Mouse (Mus musculus) heart, postnatal 0 days (tissue): ENCODE measurements around the gene Ing4. TPM values are rescaled to one million over a fixed set of nuclear protein-coding genes. Genes with fewer than 3 reads are reported as not detected.
A peak's percentile ranks its signal among the peaks of the same experiment; 100 is the strongest.
"Not testable (repeated sequence)": the region's sequence is repeated elsewhere in the genome, so short reads cannot be mapped to it uniquely, and the experiment has no call there.

Experiments used
- ATAC-seq: fragments of 200-750 bp; cut with Nextera tagmentation; 2 replicates; pipeline ENCODE4 v1.8.0; 2017; ENCODE audit warnings: low read depth, moderate number of reproducible peaks, moderate library complexity; ENCODE audit not compliant: insufficient read depth
- DNase-seq: peaks from one replicate; pipeline ENCODE4 v3.0.0-alpha.2; 2016; ENCODE audit warnings: low spot score
- H3K27ac ChIP-seq: fragments of 300-500 bp; sonication (generic); 2 replicates; pipeline ENCODE4 v1.5.1; 2014; ENCODE audit warnings: low read depth, mild to moderate bottlenecking
- H3K27me3 ChIP-seq: fragments of 300-500 bp; sonication (generic); 2 replicates; pipeline ENCODE4 v1.6.1; 2014; ENCODE audit warnings: low read length, mixed read lengths; ENCODE audit not compliant: control insufficient read depth, insufficient read depth
- H3K36me3 ChIP-seq: fragments of 300-500 bp; sonication (generic); replicated peaks from 2 replicates; pipeline ENCODE4 v1.6.1; 2014; ENCODE audit warnings: low read length, mixed read lengths; ENCODE audit not compliant: control insufficient read depth, insufficient read depth
- H3K4me1 ChIP-seq: fragments of 300-500 bp; sonication (generic); 2 replicates; pipeline ENCODE4 v1.6.1; 2014; ENCODE audit warnings: antibody characterized with exemption; ENCODE audit not compliant: control insufficient read depth, insufficient read depth
- H3K4me2 ChIP-seq: fragments of 300-500 bp; sonication (generic); 2 replicates; pipeline ENCODE4 v1.6.1; 2014; ENCODE audit warnings: low read depth, mild to moderate bottlenecking, low read length, moderate library complexity
- H3K4me3 ChIP-seq: fragments of 300-500 bp; sonication (generic); 2 replicates; pipeline ENCODE4 v1.5.1; 2014; ENCODE audit warnings: low read depth, low read length
- H3K9ac ChIP-seq: fragments of 300-500 bp; sonication (generic); replicated peaks from 2 replicates; pipeline ENCODE4 v1.6.1; 2014; ENCODE audit warnings: low read depth, low read length, mixed read lengths
- H3K9me3 ChIP-seq: fragments of 300-500 bp; sonication (generic); replicated peaks from 2 replicates; pipeline ENCODE4 v1.6.1; 2016; ENCODE audit warnings: low read length; ENCODE audit not compliant: control insufficient read depth
- CTCF ChIP-seq: IDR thresholded peaks from 2 replicates; pipeline ENCODE4 v1.5.1; 2016; ENCODE audit warnings: antibody characterized with exemption, control low read depth, low read depth
- EP300 ChIP-seq: IDR thresholded peaks from 2 replicates; pipeline ENCODE4 v1.6.1; 2016; ENCODE audit warnings: antibody characterized with exemption, low read depth
- WGBS: fragments of 180-500 bp; shearing (Covaris S2); extraction: QIAGEN DNeasy Blood & Tissue Kit; methylation state at CpG from one replicate; pipeline ENCODE4 v1.1.7; 2014; 5-methylcytosine and 5-hydroxymethylcytosine counted together
- polyA plus RNA-seq: library from polyadenylated mRNA; unstranded; fragments of >200 nt; fragmentation: Nextera tagmentation; extraction: Ambion mirVana; gene quantifications from 2 replicates; pipeline ENCODE4 v1.2.1, GENCODE M21; 2015
- total RNA-seq: library from RNA; depleted of rRNA; stranded (reverse); fragments of >200 nt; gene quantifications from 2 replicates; pipeline ENCODE4 v1.2.3, GENCODE M21; 2014; ENCODE audit warnings: low replicate concordance

The Ing4 gene
- total and polyA plus RNA-seq, 2 experiments from 2014 or later = 41.9 to 54.1 TPM

GRCm38 (mm10) chr6:125017682-125018081 is 21.9 kb upstream of the Ing4 start:
- Histone ChIP-seq H3K4me2 (no peak overlapping the region), H3K9ac (no peak overlapping the region), H3K36me3 (peaks cover 70% of the 10 kb centered on the region), H3K27me3 (no peaks in the 10 kb centered on the region), H3K4me1 (no peaks in the 10 kb centered on the region), H3K9me3 (no peaks in the 10 kb centered on the region), H3K4me3 (no peak overlapping the region), H3K27ac (no peak overlapping the region)
- TF ChIP-seq CTCF (no peak), EP300 (no peak)
- ATAC-seq (no peak), DNase-seq (no peak)
- 96% methylated on average over 3 of the region's 3 CpGs for WGBS

GRCm38 (mm10) chr6:125030532-125030931 is 9.0 kb upstream of the Ing4 start:
- H3K27ac ChIP-seq, H3K4me3 ChIP-seq, ATAC-seq, H3K4me1 ChIP-seq, H3K9ac ChIP-seq, H3K4me2 ChIP-seq, DNase-seq, H3K9me3 ChIP-seq, H3K27me3 ChIP-seq: not testable (repeated sequence)
- WGBS = 35% methylated on average over 7 of the region's 9 CpGs
- peak; percentile 98 for TF ChIP-seq CTCF
- H3K36me3 ChIP-seq = peaks cover 69% of the 10 kb centered on the region

- 85% methylated on average over 16 of the region's 16 CpGs for WGBS
- no peak for ATAC-seq
- no peak for TF ChIP-seq CTCF
- H3K27ac ChIP-seq = no peak overlapping the region
- H3K4me3 ChIP-seq = no peak overlapping the region
- no peak overlapping the region for H3K9ac ChIP-seq
- H3K4me2 ChIP-seq = no peak overlapping the region
- peaks cover 69% of the 10 kb centered on the region for H3K36me3 ChIP-seq
- DNase-seq = no peak
- H3K9me3 ChIP-seq = no peaks in the 10 kb centered on the region
- no peaks in the 10 kb centered on the region for H3K4me1 ChIP-seq
- no peaks in the 10 kb centered on the region for H3K27me3 ChIP-seq
Measured at GRCm38 (mm10) chr6:125031604-125032003, 8.0 kb upstream of the Ing4 start.

- Histone ChIP-seq H3K4me2 (peak overlapping the region; percentile 88), H3K27ac (no peak overlapping the region), H3K4me3 (peak overlapping the region; percentile 75), H3K36me3 (peaks cover 31% of the 10 kb centered on the region), H3K27me3 (no peaks in the 10 kb centered on the region), H3K9me3 (no peaks in the 10 kb centered on the region), H3K9ac (no peak overlapping the region), H3K4me1 (peaks cover 13% of the 10 kb centered on the region)
- TF ChIP-seq EP300 (no peak), CTCF (no peak)
- WGBS = 77% methylated on average over 4 of the region's 4 CpGs
- ATAC-seq (no peak), DNase-seq (no peak)
Measured at GRCm38 (mm10) chr6:125038666-125039065, 894 bp upstream of the Ing4 start.

DNA sequence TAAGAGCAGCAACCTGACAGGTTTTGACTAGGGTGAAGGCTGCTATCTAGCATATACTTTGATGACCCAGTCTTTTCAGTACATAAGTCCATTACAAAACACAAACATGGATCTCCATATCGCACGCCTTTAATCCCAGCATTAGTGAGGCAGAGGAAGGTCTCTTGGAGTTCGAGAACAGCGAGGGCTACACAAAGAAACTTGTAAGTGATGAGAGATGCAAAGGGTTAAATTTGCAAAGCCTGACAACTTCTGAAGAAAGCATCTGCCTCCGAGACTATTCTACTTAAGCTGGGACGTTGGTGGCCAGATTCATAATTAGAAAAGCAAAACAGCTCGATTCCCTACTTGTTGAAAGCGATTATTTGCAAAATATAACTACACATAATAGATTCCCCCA is 429 bp upstream of the Ing4 start:
- no peak for DNase-seq
- peaks cover 13% of the 10 kb centered on the region for H3K4me1 ChIP-seq
- H3K4me2 ChIP-seq = peak overlapping the region; percentile 88
- no peaks in the 10 kb centered on the region for H3K9me3 ChIP-seq
- peak overlapping the region; percentile 58 for H3K27ac ChIP-seq
- no peaks in the 10 kb centered on the region for H3K27me3 ChIP-seq
- TF ChIP-seq CTCF = no peak
- peaks cover 31% of the 10 kb centered on the region for H3K36me3 ChIP-seq
- H3K9ac ChIP-seq = 0 out of 2 replicates have a peak overlapping the region, but pooled peaks have one; percentile 3
- peak overlapping the region; percentile 75 for H3K4me3 ChIP-seq
- 0 out of 2 replicates have a peak, but pooled peaks have one; percentile 3 for ATAC-seq
- WGBS = 5% methylated on average over 8 of the region's 8 CpGs

DNA sequence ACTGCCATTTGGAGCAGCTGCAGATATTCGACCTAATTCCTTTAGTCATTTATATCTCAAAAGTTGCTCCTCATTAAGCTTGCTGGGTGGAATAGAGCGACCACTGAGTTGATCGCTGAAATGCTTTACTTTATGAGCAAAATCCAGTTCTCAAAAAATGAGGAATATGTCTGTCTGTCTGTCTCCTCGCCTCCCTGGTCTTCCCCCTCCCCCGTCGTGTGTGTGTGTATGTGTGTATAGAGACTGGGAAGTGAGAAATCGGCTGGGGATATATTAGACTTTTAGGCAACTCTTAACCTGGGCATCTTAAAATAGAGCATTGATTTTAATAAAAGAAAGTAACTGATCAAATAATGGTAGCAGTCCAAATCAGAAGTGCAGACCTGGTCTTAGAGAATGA is 661 bp downstream of the Ing4 start:
- DNase-seq (no peak), ATAC-seq (no peak)
- 15% methylated on average over 7 of the region's 7 CpGs for WGBS
- Histone ChIP-seq H3K4me3 (peak overlapping the region; percentile 75), H3K27me3 (no peaks in the 10 kb centered on the region), H3K27ac (peak overlapping the region; percentile 72), H3K9ac (peak overlapping the region; percentile 43), H3K36me3 (peaks cover 31% of the 10 kb centered on the region), H3K9me3 (no peaks in the 10 kb centered on the region), H3K4me1 (peaks cover 13% of the 10 kb centered on the region), H3K4me2 (peak overlapping the region; percentile 88)
- no peak for TF ChIP-seq CTCF
- no peak for TF ChIP-seq EP300
